Mouse (Mus musculus) small intestine, adult 2 months (tissue): ENCODE data around the gene Gm884. TPM values are rescaled to one million over a fixed set of nuclear protein-coding genes. Genes with fewer than 3 reads are reported as not detected.
A peak's percentile ranks its signal among the peaks of the same experiment; 100 is the strongest.

Experiments used
- H3K27ac ChIP-seq: fragments of 200-500 bp; 2 replicates; pipeline ENCODE4 v1.5.1; 2012; ENCODE audit warnings: low read depth, low read length, control low read depth, inconsistent platforms; ENCODE audit not compliant: insufficient read depth
- H3K27me3 ChIP-seq: fragments of 200-500 bp; 2 replicates; pipeline ENCODE4 v1.6.1; 2012; ENCODE audit warnings: mild to moderate bottlenecking, moderate library complexity, low read length, inconsistent platforms; ENCODE audit not compliant: control insufficient read depth, insufficient read depth
- H3K36me3 ChIP-seq: fragments of 200-500 bp; 2 replicates; pipeline ENCODE4 v1.6.1; 2012; ENCODE audit warnings: mild to moderate bottlenecking, low read length, control low read depth, inconsistent platforms; ENCODE audit not compliant: control insufficient read depth, insufficient read depth
- H3K4me1 ChIP-seq: fragments of 200-500 bp; 2 replicates; pipeline ENCODE4 v1.6.1; 2012; ENCODE audit warnings: low read length, inconsistent platforms, mixed read lengths; ENCODE audit not compliant: control insufficient read depth, insufficient read depth, insufficient read length
- H3K4me3 ChIP-seq: fragments of 200-500 bp; 2 replicates; pipeline ENCODE4 v1.5.1; 2012; ENCODE audit warnings: low read depth, mild to moderate bottlenecking, control low read depth, inconsistent platforms, low read length, moderate library complexity
- CTCF ChIP-seq: fragments of 200-500 bp; IDR thresholded peaks from 2 replicates; pipeline ENCODE4 v1.5.1; 2012; ENCODE audit warnings: low read depth, mild to moderate bottlenecking, control low read depth, inconsistent platforms, low read length, moderate library complexity, mixed read lengths; ENCODE audit not compliant: insufficient replicate concordance, insufficient read length; ENCODE audit errors: extremely low read depth
- POLR2A ChIP-seq: fragments of 200-500 bp; IDR thresholded peaks from 2 replicates; pipeline ENCODE4 v1.6.1; 2012; ENCODE audit warnings: low read depth, mild to moderate bottlenecking, control low read depth, inconsistent platforms, low read length, moderate library complexity
- WGBS: fragments of 180-500 bp; shearing (Covaris S2); methylation state at CpG from one replicate; pipeline ENCODE4 v1.1.7; 2018; 5-methylcytosine and 5-hydroxymethylcytosine counted together
- polyA plus RNA-seq: library from polyadenylated mRNA; depleted of rRNA; stranded (reverse); fragments of >200 nt; gene quantifications from 2 replicates; pipeline ENCODE4 v1.2.3, GENCODE M21; 2012

Gm884 gene
- polyA plus RNA-seq, 1 experiment = not detected

GRCm38 (mm10) chr11:103658189-103658588, 37.2 kb upstream of the Gm884 start:
- Histone ChIP-seq H3K27me3 (no peaks in the 10 kb centered on the region), H3K36me3 (no peaks in the 10 kb centered on the region), H3K4me1 (peaks cover 9% of the 10 kb centered on the region), H3K27ac (no peak overlapping the region), H3K4me3 (no peak overlapping the region)
- WGBS = 82% methylated on average over 7 of the region's 7 CpGs
- TF ChIP-seq POLR2A (no peak), CTCF (no peak)

DNA sequence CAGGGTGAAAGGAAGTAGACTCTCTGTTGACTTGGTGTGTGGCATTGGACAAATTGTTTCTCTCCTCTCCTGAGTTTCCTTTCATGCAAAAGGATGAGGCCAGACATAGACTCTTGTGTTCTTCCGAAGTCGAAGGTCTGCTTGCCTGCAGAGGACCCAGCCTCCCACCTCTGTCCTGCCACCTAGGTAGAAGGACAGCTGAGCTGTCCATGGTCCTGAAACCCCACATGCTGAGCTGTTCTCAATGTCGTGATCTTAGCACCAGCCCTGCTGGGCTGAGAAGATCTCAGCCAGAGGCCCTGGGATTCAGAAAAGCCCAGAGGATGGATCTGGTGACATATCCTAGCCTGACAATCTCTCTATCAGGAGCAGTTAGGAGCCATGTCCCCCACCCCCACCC, 35.6 kb upstream of the Gm884 start:
- Histone ChIP-seq H3K27me3 (no peaks in the 10 kb centered on the region), H3K4me3 (no peak overlapping the region), H3K36me3 (no peaks in the 10 kb centered on the region), H3K27ac (no peak overlapping the region), H3K4me1 (peaks cover 13% of the 10 kb centered on the region)
- WGBS = 2% methylated on average over 3 of the region's 3 CpGs
- TF ChIP-seq POLR2A (no peak), CTCF (no peak)

DNA sequence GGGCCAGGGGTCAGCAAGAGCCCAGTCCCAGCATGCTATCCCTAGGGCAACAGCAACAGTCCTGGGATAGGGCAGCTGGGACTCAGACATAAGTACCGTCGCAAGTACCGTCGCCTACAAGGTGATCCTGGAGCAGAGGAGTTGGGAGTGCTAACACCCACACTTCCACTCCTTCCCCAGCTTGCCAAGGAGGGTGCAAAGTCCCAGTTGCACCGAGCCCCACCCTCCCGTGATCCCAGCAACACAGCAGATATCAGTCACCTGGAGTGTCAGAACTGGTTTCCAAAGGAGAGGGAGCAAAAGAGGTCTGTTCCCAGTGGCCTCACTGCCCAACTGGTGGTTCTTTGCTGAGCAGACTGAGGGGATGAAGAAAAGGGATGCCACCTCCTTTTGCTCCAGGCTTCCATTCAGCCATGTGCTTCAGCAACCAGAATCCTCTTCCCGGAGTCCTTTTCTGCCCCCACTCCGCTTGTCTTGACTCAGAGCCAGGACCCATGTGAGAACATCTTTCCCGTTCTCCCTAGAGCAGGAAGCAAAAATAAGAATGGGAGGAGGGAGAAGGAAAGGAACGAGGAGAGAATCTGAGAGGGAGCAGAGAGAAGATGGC, 32.5 kb upstream of the Gm884 start:
- TF ChIP-seq CTCF (no peak), POLR2A (no peak)
- peaks cover 21% of the 10 kb centered on the region for H3K4me1 ChIP-seq
- H3K27ac ChIP-seq = no peak overlapping the region
- H3K27me3 ChIP-seq = peaks cover 22% of the 10 kb centered on the region
- H3K4me3 ChIP-seq = no peak overlapping the region
- no peaks in the 10 kb centered on the region for H3K36me3 ChIP-seq
- 19% methylated on average over 10 of the region's 10 CpGs for WGBS

- H3K4me1 ChIP-seq = peaks cover 21% of the 10 kb centered on the region
- H3K27me3 ChIP-seq = peaks cover 27% of the 10 kb centered on the region
- no peaks in the 10 kb centered on the region for H3K36me3 ChIP-seq
- H3K4me3 ChIP-seq = no peak overlapping the region
- H3K27ac ChIP-seq = no peak overlapping the region
- TF ChIP-seq CTCF = no peak
- TF ChIP-seq POLR2A = no peak
- WGBS = 83% methylated on average over 6 of the region's 6 CpGs
Measured at GRCm38 (mm10) chr11:103651426-103651825, 30.5 kb upstream of the Gm884 start.

DNA sequence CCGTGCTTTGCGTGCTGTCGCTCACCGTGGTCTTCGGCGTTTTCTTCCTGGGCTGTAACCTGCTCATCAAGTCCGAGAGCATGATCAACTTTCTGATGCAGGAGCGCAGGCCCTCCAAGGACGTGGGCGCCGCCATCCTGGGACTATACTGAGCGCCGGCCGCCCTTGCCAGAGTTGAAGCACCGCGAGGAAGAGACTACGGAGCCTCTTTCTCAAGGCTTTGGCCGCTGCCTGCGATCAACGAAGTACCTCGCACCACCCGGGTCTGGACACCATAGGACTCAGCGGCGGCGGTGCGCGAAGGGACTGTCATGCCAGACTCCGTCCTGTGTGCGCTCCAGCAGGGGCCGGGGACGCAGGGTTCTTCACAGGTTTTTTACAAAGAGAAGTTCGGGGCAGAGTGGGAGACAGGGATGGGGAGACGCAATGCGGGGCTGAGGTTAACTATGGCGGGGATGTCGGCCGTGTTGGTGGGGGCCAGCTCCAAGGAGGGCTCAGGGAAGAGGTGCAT, 29.1 kb upstream of the Gm884 start:
- Histone ChIP-seq H3K4me3 (peak overlapping the region; percentile 52), H3K36me3 (no peaks in the 10 kb centered on the region), H3K4me1 (peaks cover 21% of the 10 kb centered on the region), H3K27ac (no peak overlapping the region), H3K27me3 (peaks cover 29% of the 10 kb centered on the region)
- WGBS = 2% methylated on average over 37 of the region's 37 CpGs
- TF ChIP-seq CTCF (no peak), POLR2A (no peak)

DNA sequence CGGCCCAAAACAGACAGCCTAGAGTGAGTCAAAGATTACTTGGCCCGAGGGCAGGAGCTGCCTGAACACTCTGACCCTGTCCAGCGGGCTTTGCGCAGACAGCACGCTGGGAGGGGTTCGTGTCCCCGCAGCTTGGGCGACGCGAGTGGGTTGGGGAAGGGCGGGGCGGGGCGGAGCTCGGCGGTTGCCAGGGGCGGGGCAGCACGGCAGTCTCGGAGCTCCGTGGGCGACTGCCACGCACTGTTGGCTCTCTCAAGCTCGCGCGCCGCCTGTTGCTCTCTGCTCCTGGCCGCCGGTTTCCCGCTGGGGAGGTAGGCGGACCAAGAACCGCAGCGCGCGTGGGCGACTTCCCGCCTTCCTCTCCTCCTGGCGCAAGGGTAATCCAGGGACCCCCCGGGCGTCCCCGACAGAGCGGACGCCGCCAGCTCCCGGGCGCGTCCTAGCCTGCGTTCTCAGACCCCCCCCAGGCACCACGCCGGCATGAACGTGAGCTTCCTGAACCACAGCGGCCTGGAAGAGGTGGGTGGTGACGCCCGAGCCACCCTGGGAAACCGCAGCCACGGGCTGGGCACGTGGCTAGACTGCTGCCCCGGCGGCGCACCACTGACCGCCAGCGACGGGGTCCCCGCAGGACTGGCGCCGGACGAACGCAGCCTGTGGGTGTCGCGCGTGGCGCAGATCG, 28.5 kb upstream of the Gm884 start, which contains the start of gene Rprml:
TSS of gene Rprml (plus strand) at position 270 of the 682 bp plus-strand sequence.
- no peak for TF ChIP-seq POLR2A
- no peak for TF ChIP-seq CTCF

GRCm38 (mm10) chr11:103648656-103649055, 27.7 kb upstream of the Gm884 start:
- TF ChIP-seq CTCF = no peak
- TF ChIP-seq POLR2A = no peak
- WGBS = 45% methylated on average over 7 of the region's 7 CpGs
- Histone ChIP-seq H3K36me3 (no peaks in the 10 kb centered on the region), H3K4me3 (no peak overlapping the region), H3K4me1 (peaks cover 14% of the 10 kb centered on the region), H3K27ac (no peak overlapping the region), H3K27me3 (peaks cover 29% of the 10 kb centered on the region)

More for the DNA sequence above, 28.5 kb upstream of the Gm884 start, which contains the start of gene Rprml:
- peak within 1 kb of the TSS; percentile 52 for H3K4me3 ChIP-seq
- WGBS = under 1% methylated on average over 71 of the region's 71 CpGs
- no peak within 1 kb of the TSS for H3K27ac ChIP-seq
- peaks cover 29% of the 10 kb centered on the region for H3K27me3 ChIP-seq
- H3K4me1 ChIP-seq = peaks cover 21% of the 10 kb centered on the region
- no peaks in the 10 kb centered on the region for H3K36me3 ChIP-seq
